Mouse (Mus musculus) common myeloid progenitor, adult 5-6 weeks (primary cell): ENCODE results near the gene Pdpn. TPM values are rescaled to one million over a fixed set of nuclear protein-coding genes. Genes with fewer than 3 reads are reported as not detected.

Source experiments
- ATAC-seq: replicated peaks from 2 replicates; pipeline ENCODE4 v1.8.0; 2016; ENCODE audit warnings: low read depth, mild to moderate bottlenecking, moderate TSS enrichment, inconsistent platforms; ENCODE audit not compliant: poor library complexity, severe bottlenecking
- total RNA-seq: library from RNA; stranded (forward); fragments of 200-1000, 187-1606 nt; gene quantifications from 2 replicates; pipeline ENCODE4 v1.2.3, GENCODE M21; 2017

Pdpn gene
- total RNA-seq, 1 experiment from 2014 or later: not detected

- no peak for ATAC-seq
Measured at GRCm38 (mm10) chr4:143300113-143300688, 837 bp upstream of the Pdpn start.

- peak; percentile 75 for ATAC-seq
Measured at GRCm38 (mm10) chr4:143298431-143299315, 691 bp downstream of the Pdpn start.

- no peak for ATAC-seq
Measured at GRCm38 (mm10) chr4:143297016-143297556, 2.3 kb downstream of the Pdpn start.

GRCm38 (mm10) chr4:143296153-143296552, 3.2 kb downstream of the Pdpn start:
- no peak for ATAC-seq

GRCm38 (mm10) chr4:143294324-143294723, 5.0 kb downstream of the Pdpn start:
- no peak for ATAC-seq

GRCm38 (mm10) chr4:143288880-143289279, 10.5 kb downstream of the Pdpn start:
- peak; percentile 74 for ATAC-seq

GRCm38 (mm10) chr4:143288473-143288872, 10.9 kb downstream of the Pdpn start:
- peak; percentile 87 for ATAC-seq

- ATAC-seq: no peak
Measured at GRCm38 (mm10) chr4:143287065-143287464, 12.3 kb downstream of the Pdpn start.

- ATAC-seq: no peak
Measured at GRCm38 (mm10) chr4:143280166-143280565, 19.2 kb downstream of the Pdpn start.

- ATAC-seq: no peak
Measured at GRCm38 (mm10) chr4:143279661-143280060, 19.7 kb downstream of the Pdpn start.

GRCm38 (mm10) chr4:143279016-143279415, 20.3 kb downstream of the Pdpn start:
- ATAC-seq: no peak

- ATAC-seq: peak; percentile 76
Measured at GRCm38 (mm10) chr4:143278429-143278871, 20.9 kb downstream of the Pdpn start.

- ATAC-seq: peak; percentile 79
Measured at GRCm38 (mm10) chr4:143277319-143277718, 22.0 kb downstream of the Pdpn start.

- ATAC-seq: peak; percentile 71
Measured at GRCm38 (mm10) chr4:143271571-143271970, 27.8 kb downstream of the Pdpn start.

- 0 out of 2 replicates have a peak, but pooled peaks have one; percentile 25 for ATAC-seq
Measured at GRCm38 (mm10) chr4:143270903-143271302, 28.5 kb downstream of the Pdpn start.

GRCm38 (mm10) chr4:143262696-143263095, 36.7 kb downstream of the Pdpn start:
- ATAC-seq: no peak

- ATAC-seq: 0 out of 2 replicates have a peak, but pooled peaks have one; percentile 34
Measured at GRCm38 (mm10) chr4:143259718-143260349, 39.5 kb downstream of the Pdpn start.

GRCm38 (mm10) chr4:143258517-143258916, 40.8 kb downstream of the Pdpn start:
- ATAC-seq: peak; percentile 79

GRCm38 (mm10) chr4:143257971-143258370, 41.4 kb downstream of the Pdpn start:
- ATAC-seq: no peak

- ATAC-seq: no peak
Measured at GRCm38 (mm10) chr4:143255541-143255940, 43.8 kb downstream of the Pdpn start.
